Mouse (Mus musculus): ENCODE data around the gene Lhpp.

The Lhpp gene

DNA sequence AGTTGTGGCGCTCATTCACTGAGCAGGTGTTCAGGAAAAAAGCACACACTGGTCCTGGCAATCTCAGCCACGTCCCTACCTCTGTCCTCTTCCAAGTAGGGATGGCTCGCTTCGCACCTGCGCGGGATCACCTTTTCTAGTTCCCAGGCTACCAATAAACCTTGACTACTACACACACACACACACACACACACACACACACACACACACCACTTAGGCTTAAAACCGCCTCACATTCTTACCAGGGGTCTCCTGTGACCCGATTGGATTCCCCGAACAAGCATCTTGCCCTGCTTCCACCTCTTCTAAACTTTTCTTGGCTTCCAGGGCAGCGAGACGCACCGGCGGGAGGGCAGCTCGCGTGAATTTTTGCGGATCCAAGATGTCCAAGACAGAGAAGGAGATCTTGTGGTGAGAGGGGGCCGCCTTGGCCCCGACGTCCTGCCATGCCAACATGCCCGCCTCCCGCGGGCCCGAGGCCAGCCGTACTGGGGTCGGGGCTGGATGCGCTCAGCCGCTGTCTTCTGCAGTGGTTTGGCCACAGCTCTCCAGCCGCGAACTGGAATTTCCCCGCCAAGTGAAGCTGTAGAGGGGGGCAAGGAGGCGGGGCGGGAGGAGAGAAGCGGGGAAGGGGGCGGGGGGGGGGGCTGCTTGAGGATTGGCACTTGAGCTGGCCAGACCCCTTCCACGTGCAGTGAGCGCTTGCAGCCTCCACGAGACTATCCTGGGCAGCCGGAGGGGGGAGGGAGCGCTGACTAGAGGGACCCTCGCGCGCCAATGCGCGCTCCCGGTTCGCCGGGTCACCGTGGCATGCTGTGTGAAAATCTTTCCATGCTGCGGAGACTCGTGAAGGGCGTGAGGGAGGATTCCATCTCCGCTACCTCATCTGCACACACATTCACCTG is 11.1 kb upstream of the Lhpp start, which contains the start of gene Nkx1-2:
Gene Nkx1-2 (minus strand): TSS at position 567 of the 905 bp plus-strand sequence.
- no peak for DNase-seq (ENCODE audit: low spot score in 2 of 2)

DNA sequence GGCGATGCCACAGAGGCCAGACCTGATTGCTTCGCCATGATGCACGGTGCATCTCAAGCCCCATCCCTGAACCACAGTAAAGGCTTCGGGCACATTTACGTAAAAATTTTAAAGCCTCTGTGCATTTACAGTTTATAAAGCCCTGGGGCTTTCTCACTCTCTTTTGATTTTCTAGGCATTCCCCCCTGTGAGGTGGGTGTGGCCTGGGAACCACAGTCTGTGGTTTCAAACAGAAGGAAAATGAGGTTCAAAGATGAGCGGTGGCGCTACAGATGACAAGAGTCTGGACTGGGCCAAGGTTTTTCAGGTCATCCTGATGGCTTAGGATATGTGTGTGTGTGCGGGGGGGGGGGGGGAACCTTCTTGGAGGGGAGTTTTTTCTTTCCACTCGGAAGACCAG is 10.4 kb upstream of the Lhpp start:
- no peak for DNase-seq (ENCODE audit: low spot score in 2 of 2)

DNA sequence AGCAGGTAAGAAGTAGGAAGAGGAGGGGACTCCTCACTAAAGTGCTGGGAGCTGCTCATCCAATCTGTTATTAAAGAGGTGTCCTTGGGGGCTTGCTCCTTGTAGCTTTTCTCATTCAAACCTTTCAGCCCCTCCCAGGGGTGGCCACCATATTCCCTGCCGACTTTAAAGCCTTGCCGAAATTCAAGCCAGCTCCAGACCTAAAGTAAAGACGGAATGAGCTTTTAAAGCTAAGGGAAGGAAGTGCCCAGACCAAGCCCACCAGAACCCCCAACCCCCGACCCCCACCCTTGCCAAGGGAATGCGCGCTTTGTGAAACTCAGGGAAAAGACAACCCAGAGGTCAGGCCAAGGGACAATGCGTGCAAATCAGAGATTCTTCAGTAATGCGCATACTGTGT is 9.5 kb upstream of the Lhpp start:
- no peak for DNase-seq (ENCODE audit: low spot score in 2 of 2)

DNA sequence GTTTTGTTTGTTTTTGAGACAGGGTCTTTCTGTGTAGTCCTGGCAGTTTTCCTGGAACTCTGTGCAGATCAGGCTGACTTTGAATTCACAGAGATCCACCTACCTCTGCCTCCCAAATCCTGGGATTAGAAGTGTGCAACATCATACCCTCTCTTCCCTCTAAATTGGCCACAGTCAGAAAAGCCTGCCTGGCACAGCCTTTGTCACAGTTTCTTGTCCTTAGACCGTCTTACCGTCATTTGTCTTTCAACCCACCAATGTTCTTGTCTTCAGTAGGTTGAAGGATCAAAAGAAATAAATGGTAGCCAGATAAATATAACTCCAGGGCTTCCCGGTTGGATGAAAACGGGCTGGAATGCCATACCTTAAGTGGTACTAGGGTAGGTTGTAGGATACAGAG is 5.7 kb upstream of the Lhpp start:
- no peak for DNase-seq (ENCODE audit: low spot score in 2 of 2)

DNA sequence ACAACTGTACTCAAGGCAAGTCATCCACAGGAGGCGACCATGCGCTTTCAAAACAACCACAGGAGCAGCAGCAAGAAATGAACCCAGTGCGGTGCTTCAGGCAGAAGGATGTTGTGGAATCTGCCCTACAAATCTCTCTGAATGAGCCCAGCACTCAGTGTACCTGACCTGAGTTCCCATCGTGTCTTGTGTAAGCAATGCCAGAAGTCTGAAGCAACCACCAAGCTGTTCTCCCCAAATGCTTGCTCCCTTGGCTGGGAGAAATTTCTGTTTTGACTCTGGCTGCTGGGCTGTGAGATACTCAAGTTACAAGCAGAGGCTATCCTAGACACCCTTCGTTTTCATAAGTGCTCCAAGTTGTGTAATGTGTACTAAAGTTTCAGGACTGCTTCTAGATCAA is 4.7 kb upstream of the Lhpp start:
- DNase-seq (ENCODE audit: low spot score in 2 of 2): no peak

DNA sequence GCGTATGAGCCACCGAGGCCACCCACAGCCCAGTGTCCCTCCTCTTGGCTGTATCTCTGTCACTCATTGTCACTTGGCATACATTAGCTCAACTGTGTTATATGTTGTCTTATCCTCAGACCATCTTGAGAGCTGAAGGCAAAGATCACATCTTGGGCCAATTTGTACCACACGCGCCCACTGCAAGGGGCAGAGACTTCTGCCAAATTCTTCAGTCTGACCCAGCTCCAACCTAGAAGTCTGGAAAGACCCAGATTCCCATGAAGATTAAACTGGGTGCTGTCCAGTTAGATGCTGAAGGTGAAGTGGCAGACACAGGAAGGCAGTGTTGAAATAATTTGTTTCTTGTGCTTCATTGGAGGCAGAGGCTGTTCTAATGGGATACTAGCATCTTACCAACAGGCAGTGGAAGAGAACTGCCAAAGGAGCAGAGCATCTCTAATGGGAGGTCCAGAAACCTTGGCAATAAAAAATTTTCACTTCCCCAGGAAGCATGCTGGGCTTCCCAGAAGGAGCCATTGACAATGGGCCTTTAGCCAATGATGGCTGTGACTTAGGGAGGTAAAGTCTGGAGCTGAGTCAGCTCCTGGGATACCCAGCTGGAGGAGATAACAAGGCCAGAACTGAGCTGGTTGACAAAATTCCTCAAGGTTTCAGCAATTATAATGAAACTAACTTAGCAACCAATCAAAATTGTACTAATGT is 2.0 kb upstream of the Lhpp start:
- no peak for DNase-seq (ENCODE audit: low spot score in 2 of 2)

DNA sequence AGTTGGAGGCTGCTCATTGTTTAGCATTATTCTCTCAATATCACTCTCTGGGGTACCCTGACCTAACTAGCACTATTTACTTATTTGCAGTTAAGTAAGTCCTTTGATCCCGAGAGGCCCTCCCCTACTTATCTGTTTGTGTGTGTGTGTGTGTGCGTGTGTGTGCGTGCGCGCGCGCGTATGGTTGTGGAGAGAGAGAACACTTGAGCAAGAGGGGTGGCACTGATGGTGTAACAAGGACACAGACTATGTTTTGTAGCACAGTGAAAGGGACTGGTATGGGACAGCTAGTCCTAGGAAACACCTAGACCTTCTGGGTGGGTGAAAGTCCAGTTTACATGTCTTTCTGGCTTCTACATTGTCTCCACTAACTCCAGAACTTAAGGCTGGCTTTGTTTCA is 1.1 kb downstream of the Lhpp start:
- no peak for DNase-seq (ENCODE audit: low spot score in 2 of 2)

DNA sequence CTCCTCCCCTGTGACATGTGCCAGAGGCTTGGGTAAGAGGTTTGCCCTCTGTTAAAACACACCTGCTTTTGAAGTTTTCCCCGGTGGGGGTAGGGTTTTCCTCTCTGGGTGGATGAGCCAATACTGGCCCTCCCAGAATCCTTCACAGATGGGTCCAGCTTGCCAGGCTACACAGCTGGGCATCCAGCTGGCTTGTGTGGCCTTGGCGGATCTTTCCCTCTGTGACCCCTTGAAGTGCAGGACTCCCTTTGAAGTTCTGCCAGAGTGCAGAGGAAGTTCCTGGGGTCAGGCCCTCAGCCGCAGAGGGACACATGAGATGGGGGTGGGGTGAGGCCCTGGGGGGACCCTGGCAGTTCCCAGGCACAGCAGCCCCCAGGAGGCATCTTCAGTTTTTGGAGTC is 4.9 kb downstream of the Lhpp start:
- no peak for DNase-seq (ENCODE audit: low spot score in 2 of 2)

DNA sequence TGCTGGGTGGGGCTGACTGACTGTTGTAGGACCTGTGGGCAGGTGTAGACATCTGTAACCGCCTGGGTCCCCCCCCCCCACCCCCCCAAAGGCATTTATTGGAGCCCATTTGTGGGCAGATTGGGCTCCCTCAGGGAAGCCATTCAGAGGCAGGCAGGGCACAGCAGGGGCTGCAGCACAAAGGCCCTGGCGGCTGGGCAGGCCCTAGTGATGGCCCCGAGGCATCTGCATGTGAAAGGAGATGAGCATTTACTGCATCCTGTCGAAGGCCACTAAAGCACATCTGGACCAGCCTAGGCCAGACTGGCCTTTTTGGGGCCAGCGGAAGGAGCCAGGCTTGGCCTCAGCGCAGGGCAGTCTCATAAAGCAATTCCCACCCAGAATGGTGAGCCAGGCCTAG is 6.0 kb downstream of the Lhpp start:
- no peak for DNase-seq (ENCODE audit: low spot score in 2 of 2)

DNA sequence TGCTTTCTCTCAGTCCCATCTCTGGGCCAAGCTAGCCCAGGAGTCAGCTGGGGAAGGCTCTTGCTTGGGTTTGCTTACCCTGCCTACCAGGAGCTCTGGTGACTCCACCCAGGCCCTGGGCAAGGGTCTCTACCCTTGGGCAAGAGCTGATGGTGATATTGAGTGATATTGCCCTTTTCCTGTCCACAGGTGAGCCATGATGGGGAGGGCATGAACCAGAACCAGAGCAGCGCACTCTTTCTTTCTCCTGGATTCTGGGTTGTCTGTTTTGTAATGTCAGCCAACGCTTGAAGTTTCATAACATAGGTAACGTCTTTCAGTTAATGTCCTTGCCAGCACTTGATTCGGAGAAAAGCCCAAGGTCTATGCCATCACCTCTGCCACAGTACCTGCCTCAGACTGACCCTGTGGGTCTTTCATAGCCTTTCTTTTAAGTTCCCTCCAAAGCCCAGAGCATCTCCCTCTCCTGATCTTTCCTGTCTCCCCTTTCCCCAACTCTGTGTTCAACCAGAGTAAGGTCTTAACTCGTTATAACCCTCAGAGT is 6.7 kb downstream of the Lhpp start:
- DNase-seq (ENCODE audit: low spot score in 2 of 2): no peak

DNA sequence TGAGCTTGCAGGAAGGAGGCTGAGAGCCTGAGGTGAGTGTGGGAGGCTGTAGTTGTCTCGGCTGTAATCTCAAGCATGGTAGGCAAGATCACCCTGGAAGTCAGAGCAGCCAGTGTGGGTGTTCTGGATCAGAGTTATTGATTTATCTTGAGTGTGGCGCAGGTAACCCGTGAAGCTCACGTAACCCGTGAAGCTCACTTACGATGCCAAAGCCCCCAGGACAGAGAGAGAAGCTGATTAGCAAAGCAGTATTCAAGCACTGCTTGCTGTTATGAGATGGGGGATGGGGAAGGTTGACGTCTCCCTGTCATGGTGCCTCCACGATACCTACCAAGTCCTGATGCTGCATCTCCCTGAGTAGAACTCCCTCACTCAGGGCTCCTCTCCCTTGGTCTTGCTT is 9.1 kb downstream of the Lhpp start:
- DNase-seq (ENCODE audit: low spot score in 2 of 2): no peak

DNA sequence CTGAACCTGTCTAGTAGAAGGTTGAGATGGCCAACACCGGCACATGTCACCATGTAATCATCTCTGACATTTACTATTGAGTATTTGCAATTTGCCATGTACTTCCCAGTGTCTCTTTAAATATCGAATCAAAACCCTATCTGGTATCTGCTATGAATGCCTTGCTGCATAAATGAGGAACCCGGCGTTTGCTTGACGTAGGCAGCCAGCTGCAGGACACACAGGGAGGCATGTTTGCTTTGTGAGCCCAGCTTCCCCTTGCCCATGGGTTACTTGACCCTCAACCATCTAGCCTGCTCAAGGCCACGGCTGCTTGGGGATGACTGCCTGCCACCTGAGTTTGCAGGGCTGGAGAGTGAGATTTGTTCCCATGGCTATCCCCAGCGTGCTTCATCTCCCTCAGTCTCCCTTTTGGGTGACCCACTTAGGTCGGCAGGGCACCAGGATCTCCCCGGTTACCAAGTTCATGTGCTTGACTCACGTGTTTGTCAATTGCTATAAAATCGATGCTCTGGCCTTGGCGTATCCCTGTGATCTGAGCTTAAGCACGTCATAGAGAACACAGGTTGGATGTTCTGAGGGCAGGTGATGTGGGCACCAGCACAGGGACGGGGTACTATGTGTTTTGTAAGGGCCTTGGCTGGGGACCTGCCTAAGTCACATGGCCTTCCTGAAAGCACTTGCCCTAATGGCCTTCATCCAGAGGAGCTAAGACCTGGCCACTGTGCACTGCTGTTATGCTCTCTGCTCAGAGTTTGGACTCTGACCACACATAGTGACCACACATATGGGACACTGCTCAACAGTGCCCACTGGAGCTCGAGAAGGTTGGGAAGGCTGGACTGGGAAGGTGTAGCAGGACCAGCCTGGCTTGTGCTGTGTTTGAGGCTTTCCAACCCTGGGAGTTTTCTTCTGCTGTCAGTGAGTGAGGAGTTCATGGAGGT is 9.8 kb downstream of the Lhpp start:
- no peak for DNase-seq (ENCODE audit: low spot score in 2 of 2)

DNA sequence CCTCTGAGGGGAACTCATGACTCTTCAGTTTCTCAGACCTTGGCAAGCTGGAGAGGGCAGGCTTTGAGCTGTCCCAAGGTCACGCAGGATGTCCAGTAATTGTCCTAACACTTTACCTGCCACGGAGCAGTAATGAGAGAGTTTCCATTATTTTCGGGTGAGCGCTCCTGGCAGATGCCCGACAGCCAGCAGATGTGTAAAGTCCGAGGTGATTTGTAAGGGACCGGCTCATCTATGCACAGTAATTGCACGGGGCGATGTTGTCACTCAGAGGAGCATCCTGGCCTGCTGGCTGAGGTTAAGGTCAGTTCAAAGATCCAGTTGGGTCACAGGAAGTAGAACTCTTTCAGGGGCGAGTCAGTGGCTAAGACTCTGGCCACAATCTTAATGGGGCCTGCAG is 13.7 kb downstream of the Lhpp start:
- DNase-seq (ENCODE audit: low spot score in 2 of 2): no peak

DNA sequence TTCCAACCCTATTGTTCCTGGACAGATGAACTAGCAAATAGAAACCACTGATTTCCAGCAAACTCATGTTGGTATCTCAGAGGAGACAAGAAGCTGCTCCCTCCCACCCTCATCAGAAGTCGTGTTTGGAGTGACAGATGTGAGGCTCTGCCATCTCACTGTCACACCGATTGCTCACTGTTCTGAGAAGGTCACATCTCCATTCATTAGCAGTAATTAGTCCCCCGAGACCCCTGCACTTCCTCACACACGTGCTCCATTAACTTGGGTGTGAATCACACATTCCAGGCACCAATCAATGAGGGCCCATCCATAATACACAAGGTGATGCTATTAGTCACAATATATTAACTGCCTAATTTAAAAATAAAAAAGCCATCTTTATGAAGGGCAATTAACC is 15.7 kb downstream of the Lhpp start:
- no peak for DNase-seq (ENCODE audit: low spot score in 2 of 2)

DNA sequence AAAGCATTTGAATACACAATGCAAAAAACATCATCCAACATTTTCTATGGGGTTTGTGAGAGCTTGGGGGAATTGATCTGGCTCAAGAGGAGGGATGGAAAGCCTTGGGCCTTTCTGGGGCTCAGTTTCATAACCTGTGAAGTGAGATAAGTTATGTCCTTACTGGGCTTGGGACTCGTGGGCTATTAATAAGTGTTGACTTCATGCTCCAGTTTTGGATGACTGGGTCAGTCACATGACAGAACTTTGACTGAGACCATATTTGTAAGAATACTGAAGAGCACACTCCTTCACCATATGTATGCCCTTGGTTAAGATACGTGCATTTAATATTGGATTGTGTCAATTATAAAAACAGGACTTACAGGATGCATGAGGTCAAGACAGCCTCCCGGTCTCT is 17.0 kb downstream of the Lhpp start:
- no peak for DNase-seq (ENCODE audit: low spot score in 2 of 2)

DNA sequence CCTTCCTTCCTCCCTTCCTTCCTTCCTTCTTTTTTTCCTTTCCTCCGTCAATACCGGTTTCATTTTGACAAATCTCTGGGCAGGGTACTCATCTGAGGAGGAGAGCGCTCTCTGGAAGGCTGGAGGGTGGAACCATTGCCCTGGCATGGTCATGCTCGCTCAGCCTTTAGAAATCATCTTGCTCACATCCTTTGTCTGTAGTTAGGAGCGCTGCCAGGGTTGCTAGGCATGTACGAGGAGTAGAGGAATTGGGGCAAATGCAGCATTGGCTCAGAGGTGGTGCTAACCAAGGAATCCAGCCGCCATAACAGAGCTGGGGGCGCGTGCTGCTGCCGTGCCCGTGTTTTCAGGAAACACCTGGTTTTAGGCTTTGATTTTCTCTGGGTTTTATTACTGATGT is 20.9 kb downstream of the Lhpp start:
- peak; percentile 47 to 59 for DNase-seq (ENCODE audit: low spot score in 2 of 2)

DNA sequence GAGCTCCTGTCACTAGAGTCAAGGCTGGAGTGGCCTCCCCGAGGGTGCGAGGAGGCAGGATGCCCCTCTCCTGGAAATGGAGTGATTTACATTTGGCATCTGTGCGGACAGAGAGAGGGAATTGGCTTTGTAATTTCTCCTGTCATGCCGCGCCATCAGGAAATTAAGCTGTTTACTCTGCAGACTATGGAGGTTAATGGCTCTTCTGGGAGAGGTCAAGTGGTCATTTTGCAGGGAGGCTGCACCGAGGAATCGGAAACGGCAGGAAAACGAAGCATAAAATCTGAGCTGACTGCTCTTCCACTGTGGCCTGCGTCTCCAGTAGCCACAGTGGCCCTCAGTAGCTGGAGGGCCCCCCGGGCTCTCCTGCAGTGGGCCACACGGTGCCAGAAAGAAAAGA is 26.9 kb downstream of the Lhpp start:
- no peak for DNase-seq (ENCODE audit: low spot score in 2 of 2)

DNA sequence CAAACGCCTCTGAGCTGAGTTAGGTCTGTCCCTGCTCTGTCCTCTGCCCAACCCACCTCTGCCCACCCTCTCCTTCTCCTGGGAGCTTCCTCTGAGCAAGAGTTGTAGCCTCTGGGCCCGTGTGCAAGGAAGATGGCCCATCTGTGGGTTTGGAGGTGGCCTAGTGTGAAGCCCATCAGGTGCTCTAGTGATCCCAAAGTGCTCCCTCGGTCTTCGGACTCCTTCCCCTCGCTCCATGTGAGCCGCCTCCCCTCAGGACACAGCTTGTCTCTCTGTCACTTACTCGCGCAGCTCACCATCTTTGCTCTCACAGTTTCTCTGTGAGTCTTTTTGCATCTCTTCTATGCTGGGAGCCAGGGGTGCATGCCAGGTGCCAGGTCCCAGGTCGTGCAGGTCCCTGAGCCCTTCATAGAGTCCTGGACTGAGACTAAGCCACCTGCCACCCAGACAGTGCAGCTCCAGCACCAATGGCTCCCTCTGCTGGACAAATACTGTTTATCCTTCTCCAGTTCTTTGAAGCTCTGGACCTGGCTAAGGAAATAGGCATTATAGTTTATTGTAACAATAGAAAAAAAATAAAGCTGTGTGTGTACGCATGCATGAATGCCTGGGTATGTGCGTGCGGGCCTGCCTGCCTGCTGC is 28.1 kb downstream of the Lhpp start:
- DNase-seq (ENCODE audit: low spot score in 2 of 2): no peak

DNA sequence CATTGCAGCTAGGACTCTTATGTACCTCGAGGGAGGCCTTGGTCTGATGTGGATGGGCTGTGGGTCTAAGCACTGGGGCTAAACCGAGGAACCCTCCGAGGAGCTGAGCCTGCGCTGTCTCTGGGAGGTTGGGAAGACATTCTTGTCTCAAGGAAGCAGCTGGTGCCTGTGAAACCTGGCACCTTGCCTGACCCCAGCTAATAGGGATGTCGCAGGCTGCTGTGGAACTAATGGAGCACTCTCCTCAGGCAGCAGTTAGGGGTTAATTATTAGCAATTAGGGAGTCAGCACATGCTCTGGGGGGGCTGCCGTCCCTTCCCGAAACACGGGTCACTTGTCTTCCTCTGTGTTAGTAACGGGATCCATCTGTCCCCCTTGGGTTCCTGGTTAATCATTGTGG is 30.5 kb downstream of the Lhpp start:
- no peak for DNase-seq (ENCODE audit: low spot score in 2 of 2)

DNA sequence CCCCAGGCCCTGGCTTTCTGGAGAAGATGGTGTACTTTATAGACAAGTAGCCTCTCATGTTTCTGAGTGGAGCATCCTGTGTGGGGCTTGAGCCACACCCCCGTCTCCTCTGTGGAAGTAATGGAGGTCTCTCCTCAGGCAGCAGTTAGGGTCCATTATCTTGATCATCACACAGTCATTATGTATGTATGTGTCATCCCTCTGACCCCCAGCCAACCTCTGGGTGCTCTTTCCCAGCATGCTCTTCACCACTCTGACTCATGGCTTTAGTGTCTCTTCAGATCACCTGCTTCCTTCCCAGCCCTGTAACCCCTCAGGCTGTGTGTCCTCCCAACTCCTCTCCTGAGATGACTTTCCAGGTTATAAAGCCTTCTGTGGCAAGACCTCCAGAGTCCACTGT is 31.2 kb downstream of the Lhpp start:
- no peak for DNase-seq (ENCODE audit: low spot score in 2 of 2)

DNA sequence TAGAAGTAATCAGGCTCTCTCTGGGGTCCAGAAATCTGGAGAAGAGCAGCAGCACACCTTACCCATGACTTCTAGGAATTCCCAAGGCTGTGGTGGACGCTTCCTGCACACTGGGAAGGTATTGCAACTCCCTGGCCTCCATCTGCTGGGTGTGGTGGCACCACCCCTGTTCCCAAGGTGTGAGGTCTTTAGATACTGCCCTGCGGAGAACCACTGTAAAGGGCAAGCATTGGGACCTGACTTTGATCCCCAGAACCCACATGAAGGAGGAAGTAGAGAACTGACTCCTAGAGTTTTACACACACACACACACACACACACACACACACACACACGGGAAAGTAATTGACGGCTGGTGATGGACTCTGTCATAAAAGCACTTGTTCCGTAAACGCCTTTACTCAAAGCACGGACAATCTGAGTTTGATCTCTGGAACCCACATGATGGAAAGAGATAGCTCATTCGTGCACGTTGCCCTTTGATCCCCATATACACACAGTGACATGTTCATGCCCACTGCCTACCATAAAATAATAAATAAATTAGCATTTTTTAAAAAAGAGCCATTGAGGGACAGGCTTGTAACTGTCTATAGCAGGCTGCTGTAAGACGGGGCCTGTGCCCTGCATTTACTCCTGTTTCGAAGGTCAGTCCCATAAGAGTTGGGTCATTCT is 34.3 kb downstream of the Lhpp start:
- DNase-seq (ENCODE audit: low spot score in 2 of 2): no peak

All from frontal cortex, postnatal 10 days (tissue).